Mouse (Mus musculus) kidney, postnatal 0 days (tissue): ENCODE measurements around the gene Mvp. TPM values are rescaled to one million over a fixed set of nuclear protein-coding genes. Genes with fewer than 3 reads are reported as not detected.

ENCODE experiments used
- ATAC-seq: fragments of 200-750 bp; cut with Nextera tagmentation; replicated peaks from 2 replicates; pipeline ENCODE4 v1.8.0; 2017; ENCODE audit warnings: low read depth, moderate number of reproducible peaks, moderate TSS enrichment, moderate library complexity; ENCODE audit not compliant: low FRiP score
- DNase-seq: peaks from one replicate; pipeline ENCODE4 v3.0.0-alpha.2; 2016; ENCODE audit warnings: low spot score
- H3K27ac ChIP-seq: fragments of 300-500 bp; sonication (generic); 2 replicates; pipeline ENCODE4 v1.5.1; 2014; ENCODE audit warnings: mild to moderate bottlenecking
- H3K27me3 ChIP-seq: fragments of 300-500 bp; sonication (generic); 2 replicates; pipeline ENCODE4 v1.6.1; 2014; ENCODE audit warnings: low read length, mixed read lengths; ENCODE audit not compliant: insufficient read depth
- H3K36me3 ChIP-seq: fragments of 300-500 bp; sonication (generic); 2 replicates; pipeline ENCODE4 v1.6.1; 2014; ENCODE audit warnings: low read length, mixed read lengths; ENCODE audit not compliant: insufficient read depth
- H3K4me1 ChIP-seq: fragments of 300-500 bp; sonication (generic); replicated peaks from 2 replicates; pipeline ENCODE4 v1.6.1; 2014; ENCODE audit warnings: antibody characterized with exemption, low read length, mixed read lengths; ENCODE audit not compliant: insufficient read depth
- H3K4me2 ChIP-seq: fragments of 300-500 bp; sonication (generic); 2 replicates; pipeline ENCODE4 v1.6.1; 2014; ENCODE audit warnings: mild to moderate bottlenecking, low read length, moderate library complexity, mixed read lengths
- H3K4me3 ChIP-seq: fragments of 300-500 bp; sonication (generic); replicated peaks from 2 replicates; pipeline ENCODE4 v1.5.1; 2014; ENCODE audit warnings: low read depth, low read length
- H3K9ac ChIP-seq: fragments of 300-500 bp; sonication (generic); 2 replicates; pipeline ENCODE4 v1.6.1; 2014; ENCODE audit warnings: low read depth, low read length
- H3K9me3 ChIP-seq: fragments of 300-500 bp; sonication (generic); replicated peaks from 2 replicates; pipeline ENCODE4 v1.6.1; 2016; ENCODE audit warnings: low read length, inconsistent platforms, mixed read lengths
- CTCF ChIP-seq: IDR thresholded peaks from 2 replicates; pipeline ENCODE4 v1.5.1; 2016; ENCODE audit warnings: antibody characterized with exemption, low read depth, mild to moderate bottlenecking, moderate library complexity
- WGBS: fragments of 180-500 bp; shearing (Covaris S2); extraction: QIAGEN DNeasy Blood & Tissue Kit; methylation state at CpG from one replicate; pipeline ENCODE4 v1.1.7; 2014; 5-methylcytosine and 5-hydroxymethylcytosine counted together
- polyA plus RNA-seq: library from polyadenylated mRNA; unstranded; fragments of >200 nt; fragmentation: Nextera tagmentation; extraction: Ambion mirVana; gene quantifications from 2 replicates; pipeline ENCODE4 v1.2.1, GENCODE M21; 2015

Gene Mvp
- polyA plus RNA-seq, 1 experiment from 2014 or later = 27.5 TPM

- Histone ChIP-seq H3K27me3 (peaks cover 12% of the 10 kb centered on the region), H3K4me3 (no peak overlapping the region), H3K9ac (no peak overlapping the region), H3K4me2 (no peak overlapping the region), H3K4me1 (peaks cover 10% of the 10 kb centered on the region; the same call in 1 of the 2 replicates), H3K27ac (no peak overlapping the region), H3K9me3 (no peaks in the 10 kb centered on the region), H3K36me3 (no peaks in the 10 kb centered on the region)
- WGBS = 20% methylated on average over 4 of the region's 4 CpGs
- ATAC-seq (no peak), DNase-seq (no peak)
- no peak for TF ChIP-seq CTCF
Observed at GRCm38 (mm10) chr7:126951741-126952140, 62.7 kb downstream of the Mvp start.

- H3K9ac ChIP-seq = no peak overlapping the region
- no peaks in the 10 kb centered on the region for H3K36me3 ChIP-seq
- 6% methylated on average over 26 of the region's 26 CpGs for WGBS
- no peak for DNase-seq
- H3K9me3 ChIP-seq = no peaks in the 10 kb centered on the region
- peak overlapping the region; percentile 98; the same call in 1 of the 2 replicates for H3K4me2 ChIP-seq
- peaks cover 10% of the 10 kb centered on the region; the same call in 1 of the 2 replicates for H3K4me1 ChIP-seq
- no peak for TF ChIP-seq CTCF
- H3K4me3 ChIP-seq = no peak overlapping the region
- H3K27me3 ChIP-seq = peaks cover 12% of the 10 kb centered on the region
- no peak overlapping the region for H3K27ac ChIP-seq
- ATAC-seq = no peak
Observed at GRCm38 (mm10) chr7:126950647-126951615, 63.5 kb downstream of the Mvp start.

GRCm38 (mm10) chr7:126949793-126950646, 64.4 kb downstream of the Mvp start, which contains the start of gene Sez6l2:
Gene Sez6l2 (plus strand): TSS chr7:126950563.
- Histone ChIP-seq H3K9ac (0 out of 2 replicates have a peak within 1 kb of the TSS, but pooled peaks have one; percentile 4), H3K4me1 (peaks cover 10% of the 10 kb centered on the region; the same call in 1 of the 2 replicates), H3K27me3 (peaks cover 12% of the 10 kb centered on the region), H3K27ac (no peak within 1 kb of the TSS), H3K9me3 (no peaks in the 10 kb centered on the region), H3K4me2 (peak within 1 kb of the TSS; percentile 98), H3K4me3 (peak within 1 kb of the TSS; percentile 42), H3K36me3 (no peaks in the 10 kb centered on the region)
- WGBS = 1% methylated on average over 41 of the region's 42 CpGs
- DNase-seq (peak; percentile 88), ATAC-seq (peak; percentile 82)
- no peak for TF ChIP-seq CTCF

- DNase-seq = no peak
- peak; percentile 35 for ATAC-seq
- Histone ChIP-seq H3K27ac (no peak within 1 kb of the TSS), H3K9me3 (no peaks in the 10 kb centered on the region), H3K4me3 (peak within 1 kb of the TSS; percentile 42), H3K36me3 (no peaks in the 10 kb centered on the region), H3K4me2 (peak within 1 kb of the TSS; percentile 98), H3K4me1 (peaks cover 10% of the 10 kb centered on the region; the same call in 1 of the 2 replicates), H3K9ac (0 out of 2 replicates have a peak within 1 kb of the TSS, but pooled peaks have one; percentile 4), H3K27me3 (peaks cover 12% of the 10 kb centered on the region)
- TF ChIP-seq CTCF = no peak
- WGBS = under 1% methylated on average over 19 of the region's 21 CpGs
Observed at GRCm38 (mm10) chr7:126949403-126949792, 65.0 kb downstream of the Mvp start, which contains the start of gene Asphd1. Gene Asphd1 (minus strand): TSS chr7:126949582.

- Histone ChIP-seq H3K4me3 (no peak overlapping the region), H3K27ac (no peak overlapping the region), H3K9me3 (no peaks in the 10 kb centered on the region), H3K36me3 (no peaks in the 10 kb centered on the region), H3K4me2 (no peak overlapping the region), H3K9ac (no peak overlapping the region), H3K4me1 (peaks cover 10% of the 10 kb centered on the region; the same call in 1 of the 2 replicates), H3K27me3 (peaks cover 12% of the 10 kb centered on the region)
- TF ChIP-seq CTCF = no peak
- no peak for ATAC-seq
- 78% methylated on average over 10 of the region's 10 CpGs for WGBS
- DNase-seq = no peak
Observed at GRCm38 (mm10) chr7:126948626-126949025, 65.8 kb downstream of the Mvp start.
